Mouse (Mus musculus): ENCODE measurements around the gene Polr1c.

Polr1c gene

GRCm38 (mm10) chr17:46210550-46210949 is 37.3 kb downstream of the Polr1c start:
- no peak for DNase-seq

- DNase-seq = no peak
These were observed 41.2 kb downstream of the Polr1c start for GRCm38 (mm10) chr17:46206676-46207075.

GRCm38 (mm10) chr17:46203078-46203477 is 44.8 kb downstream of the Polr1c start:
- DNase-seq = no peak

DNA sequence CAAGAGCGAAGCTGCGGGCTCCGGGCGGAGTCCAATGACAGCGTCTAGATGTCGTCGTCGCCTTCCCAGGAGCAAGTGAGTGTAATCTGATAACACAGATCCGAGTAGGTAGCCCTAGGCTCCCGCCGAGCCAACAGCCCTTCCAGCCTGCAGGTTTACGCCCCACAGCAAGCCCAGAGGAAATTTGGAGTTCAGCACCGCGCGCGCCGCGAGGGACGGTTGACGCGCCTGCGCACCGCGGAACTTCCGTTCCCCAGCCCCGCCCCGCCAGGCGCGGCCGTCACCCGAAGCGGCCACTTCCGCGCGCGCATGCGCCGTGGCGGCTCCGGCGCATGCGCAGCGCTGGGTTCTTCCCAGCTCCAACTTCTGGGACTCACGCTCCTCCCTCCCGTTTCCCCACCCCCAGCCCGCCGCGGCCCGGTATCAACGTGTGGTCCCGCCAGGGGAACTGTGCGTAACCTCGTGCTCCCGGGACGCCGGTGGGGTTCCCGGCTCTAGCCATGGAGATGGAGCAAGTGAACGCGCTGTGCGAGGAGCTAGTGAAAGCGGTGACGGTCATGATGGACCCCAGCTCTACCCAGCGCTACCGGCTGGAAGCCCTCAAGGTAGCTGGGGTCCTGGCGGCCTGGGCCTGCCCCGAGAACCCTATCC is 45.3 kb downstream of the Polr1c start, which contains the start of the genes Polh and Xpo5:
Gene Polh, minus strand, starts transcription at position 225 of the 651 bp plus-strand sequence.
Gene Xpo5, plus strand, starts transcription at position 362 of the 651 bp plus-strand sequence.
- DNase-seq = peak; percentile 89 to 93

- no peak for DNase-seq
These were observed 46.7 kb downstream of the Polr1c start for GRCm38 (mm10) chr17:46201151-46201550.

Measured in spleen, adult 18-20 months (tissue).